Mouse (Mus musculus) CD4-positive, CD25-positive, alpha-beta regulatory T cell, adult 2 months (primary cell): Measurements from ENCODE around the gene Cd200r3.

Source experiments
- DNase-seq: peaks from one replicate; pipeline ENCODE4 v3.0.0-alpha.2; 2012; ENCODE audit warnings: low read depth, low spot score

Gene Cd200r3

DNA sequence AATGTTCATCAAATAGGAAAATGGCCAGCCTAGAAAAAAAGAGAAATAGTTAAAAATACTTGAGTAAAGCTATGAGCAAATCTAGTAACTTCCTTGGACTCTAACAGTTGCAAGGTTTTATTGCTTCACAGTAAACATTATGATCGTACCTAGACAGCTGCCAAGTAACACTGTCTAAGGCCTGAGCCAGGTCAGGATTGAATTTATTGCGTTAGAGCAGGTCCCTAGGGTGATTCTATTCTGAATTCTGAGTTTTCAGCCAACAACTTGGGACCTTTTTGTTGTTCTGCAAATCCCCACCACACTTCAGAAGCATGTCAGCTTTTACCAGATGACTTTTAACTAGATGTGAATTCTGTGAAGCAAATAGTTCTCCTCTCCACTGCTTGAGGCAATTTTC, 87.3 kb downstream of the Cd200r3 start:
- no peak for DNase-seq
